Mouse (Mus musculus): ENCODE data around the gene Brsk1. TPM values are rescaled to one million over a fixed set of nuclear protein-coding genes. Genes with fewer than 3 reads are reported as not detected.

Brsk1 gene
- total RNA-seq, 2 experiments from 2014 or later, result 398 to 475 TPM

GRCm38 (mm10) chr7:4663742-4664141 is 26.7 kb upstream of the Brsk1 start:
- intact Hi-C loops (cut with DNase I), result no loop called here
- no peak for DNase-seq (ENCODE audit: low spot score in 2 of 2)

GRCm38 (mm10) chr7:4666871-4667270 is 23.5 kb upstream of the Brsk1 start:
- intact Hi-C loops (cut with DNase I), result no loop called here

GRCm38 (mm10) chr7:4668506-4668905 is 21.9 kb upstream of the Brsk1 start:
- no peak for DNase-seq (ENCODE audit: low spot score in 2 of 2)

More at GRCm38 (mm10) chr7:4666871-4667270, 23.5 kb upstream of the Brsk1 start:
- no peak for DNase-seq (ENCODE audit: low spot score in 2 of 2)

DNA sequence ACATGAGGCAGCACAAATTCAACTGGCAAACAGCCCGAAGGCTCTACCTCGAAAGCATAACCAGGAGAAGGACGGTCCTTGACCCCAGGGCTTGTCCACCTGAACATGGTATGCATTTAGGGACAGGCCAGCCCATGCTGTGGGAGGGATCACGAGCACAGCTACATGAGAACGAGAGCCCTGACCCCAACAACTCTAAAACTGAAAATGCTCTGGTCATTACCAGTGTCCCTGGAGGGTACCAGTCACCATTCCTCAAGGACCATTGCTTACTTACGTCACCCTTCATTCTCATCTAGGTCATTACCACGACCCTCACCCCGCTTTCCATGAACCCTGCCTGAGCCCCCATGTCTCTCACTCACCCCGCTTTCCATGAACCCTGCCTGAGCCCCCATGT is 21.2 kb upstream of the Brsk1 start:
- DNase-seq (ENCODE audit: low spot score in 2 of 2), result no peak
- intact Hi-C loops (cut with DNase I), result no loop called here

More at GRCm38 (mm10) chr7:4668506-4668905, 21.9 kb upstream of the Brsk1 start:
- intact Hi-C loops (cut with DNase I), result no loop called here

DNA sequence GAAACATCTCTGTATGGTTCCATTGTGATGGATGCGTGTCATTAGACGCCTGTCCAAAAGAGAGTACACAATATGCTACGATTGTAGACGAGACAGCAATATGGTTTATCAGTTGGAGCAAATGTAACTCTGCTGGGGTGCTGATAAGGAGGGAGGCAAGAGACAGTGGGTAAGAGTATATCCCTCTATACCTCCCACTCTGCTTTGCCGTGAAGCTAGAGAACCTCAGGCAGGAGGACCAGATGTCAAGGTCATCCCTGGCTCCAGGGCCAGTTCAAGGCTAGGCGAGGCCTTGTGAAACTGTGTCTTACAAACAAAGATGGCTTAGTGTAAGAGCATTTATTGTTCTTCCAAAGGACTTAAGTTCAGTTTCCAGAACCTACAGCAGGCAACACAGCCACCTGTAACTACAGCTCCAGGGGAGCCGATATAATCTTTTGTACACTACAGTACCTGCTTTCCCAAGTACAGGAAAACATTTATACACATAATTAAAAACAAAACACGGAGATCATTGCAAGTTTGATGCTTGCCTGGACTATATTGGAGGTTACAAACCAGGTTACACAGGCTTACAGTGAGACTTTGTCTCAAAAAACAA is 19.6 kb upstream of the Brsk1 start:
- intact Hi-C loops (cut with DNase I), result no loop called here
- DNase-seq (ENCODE audit: low spot score in 2 of 2), result no peak

DNA sequence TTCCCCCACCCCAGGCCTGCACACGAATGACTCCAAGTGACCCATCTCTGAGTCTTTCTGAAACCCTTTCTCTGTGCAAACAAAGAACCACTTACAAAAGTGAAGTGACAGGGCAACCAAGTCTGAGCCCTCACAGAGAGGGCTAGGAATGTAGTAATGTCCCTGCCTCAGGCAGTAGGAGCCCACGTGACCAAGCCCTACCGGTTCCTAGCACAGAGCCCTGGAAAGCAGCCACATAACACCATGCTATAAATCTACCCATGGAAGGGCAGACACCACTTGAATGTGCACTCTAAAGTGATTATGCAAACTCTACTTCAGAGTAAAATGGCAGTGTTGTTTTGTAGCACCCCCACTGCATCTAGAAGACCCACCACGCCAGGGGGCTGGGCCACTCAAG is 18.4 kb upstream of the Brsk1 start:
- intact Hi-C loops (cut with DNase I), result no loop called here
- DNase-seq (ENCODE audit: low spot score in 2 of 2), result no peak

DNA sequence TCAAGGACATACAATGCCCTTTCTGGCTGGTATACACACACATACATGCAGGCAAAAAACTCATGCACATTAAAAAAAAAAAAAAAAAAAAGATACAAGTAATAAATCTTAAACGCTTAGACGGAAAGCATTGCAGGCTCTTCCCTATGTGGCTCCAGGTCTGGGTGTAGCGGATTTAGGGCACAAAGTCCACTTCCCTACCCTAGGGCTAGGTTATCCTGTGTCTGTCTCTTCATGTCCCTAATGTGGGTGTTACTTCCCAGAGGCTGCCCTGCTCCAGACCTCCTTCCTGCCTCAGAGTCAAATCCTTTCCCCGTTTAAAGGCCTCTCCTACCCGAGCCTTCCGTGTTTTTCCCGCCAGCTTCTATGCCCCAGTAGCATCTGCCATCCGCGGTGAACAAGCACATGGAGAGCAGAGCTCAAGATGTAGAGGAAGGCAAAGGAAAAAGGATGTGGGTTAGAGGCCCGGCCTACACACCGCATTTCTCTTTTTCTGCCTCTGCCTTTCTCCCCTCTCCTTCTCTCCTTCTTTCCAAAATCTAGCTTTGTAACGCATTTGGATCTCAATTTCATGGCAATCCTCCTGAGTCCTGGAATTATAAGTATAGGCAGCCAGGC is 16.2 kb upstream of the Brsk1 start:
- no peak for DNase-seq (ENCODE audit: low spot score in 2 of 2)
- intact Hi-C loops (cut with DNase I), result no loop called here

DNA sequence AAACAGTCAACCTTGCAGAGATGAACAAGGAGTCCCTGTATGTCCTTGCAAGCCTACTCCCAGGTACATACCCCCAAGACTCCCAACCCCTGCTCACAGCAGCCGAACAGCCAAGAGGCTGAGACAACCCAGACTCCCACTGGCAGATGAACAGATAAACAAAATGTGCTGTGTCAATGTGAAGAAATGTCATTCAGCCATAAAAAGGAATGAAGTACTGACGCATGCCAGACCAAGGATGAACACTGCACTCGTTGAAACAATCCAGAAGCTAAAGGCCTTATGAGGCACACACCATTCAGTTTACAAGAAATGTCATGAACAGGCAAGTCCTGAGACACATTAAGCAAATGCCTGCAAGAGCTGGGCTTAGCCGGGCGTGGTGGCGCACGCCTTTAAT is 15.2 kb upstream of the Brsk1 start:
- intact Hi-C loops (cut with DNase I), result no loop called here

GRCm38 (mm10) chr7:4683307-4683706 is 7.1 kb upstream of the Brsk1 start:
- no peak for DNase-seq (ENCODE audit: low spot score in 2 of 2)
- intact Hi-C loops (cut with DNase I), result no loop called here

More for the DNA sequence above, 15.2 kb upstream of the Brsk1 start:
- DNase-seq (ENCODE audit: low spot score in 2 of 2), result no peak

DNA sequence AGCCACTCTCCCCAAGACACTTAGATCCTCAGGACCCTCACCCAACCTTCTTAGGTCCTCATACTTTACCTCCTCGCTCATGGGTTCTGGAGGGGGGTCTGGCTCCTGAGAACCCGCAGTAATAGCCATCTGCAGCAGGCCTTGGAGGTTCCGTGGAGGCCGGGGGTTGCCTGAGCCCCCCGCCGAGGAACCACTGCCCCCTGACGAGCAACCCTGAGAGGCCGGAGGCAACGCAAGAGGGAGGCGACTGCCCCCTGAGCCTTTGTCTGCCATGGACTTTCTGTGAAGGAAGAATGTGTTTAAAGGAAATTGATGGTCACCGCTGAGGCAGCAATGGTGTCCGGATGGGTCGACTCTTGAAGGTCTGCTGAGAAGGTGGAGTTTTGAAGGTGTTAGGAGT is 6.2 kb upstream of the Brsk1 start:
- intact Hi-C loops (cut with DNase I), result no loop called here
- no peak for DNase-seq (ENCODE audit: low spot score in 2 of 2)

DNA sequence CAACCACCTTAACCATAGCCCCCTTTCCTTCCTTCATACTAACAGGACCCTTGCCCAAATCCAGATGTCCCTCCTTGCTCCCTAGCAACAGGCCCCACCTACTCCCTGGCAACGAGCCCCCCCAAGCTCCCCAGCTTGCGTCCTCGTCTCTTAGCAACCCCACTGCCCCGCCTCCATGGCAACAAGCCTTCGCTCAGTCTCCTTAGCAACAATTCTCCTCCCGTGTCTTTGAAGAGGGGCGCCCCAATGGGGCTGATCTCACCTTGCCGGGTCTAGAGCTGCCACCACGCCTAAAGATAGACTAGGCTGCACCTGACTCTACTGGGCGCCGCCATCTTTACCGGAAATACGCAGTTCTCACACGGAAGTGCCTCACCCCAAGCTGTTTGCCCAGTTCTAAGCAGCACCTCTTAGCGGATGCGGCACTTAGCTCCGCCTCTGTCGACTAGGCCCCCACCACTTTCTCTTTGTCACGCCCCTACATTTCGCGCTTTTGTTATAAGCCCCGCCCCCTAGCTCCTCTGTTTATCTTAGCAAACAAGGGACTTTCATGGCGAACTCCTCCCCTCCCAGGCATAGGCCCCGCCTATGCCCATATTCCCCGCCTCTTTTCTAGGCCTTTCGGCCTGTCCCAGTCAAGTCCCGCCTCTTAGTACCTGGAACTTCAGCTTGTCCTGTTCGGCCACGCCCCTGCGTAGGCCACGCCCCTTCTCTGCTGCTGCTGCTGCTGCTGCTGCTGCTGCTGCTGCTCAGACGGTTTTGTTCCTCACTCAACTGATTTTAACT is 5.6 kb upstream of the Brsk1 start, which contains the start of gene Hspbp1:
TSS of gene Hspbp1 (minus strand) at position 437 of the 786 bp plus-strand sequence.
- DNase-seq (ENCODE audit: low spot score in 2 of 2), result peak; percentile 93
- intact Hi-C loops (cut with DNase I), result no loop called here

DNA sequence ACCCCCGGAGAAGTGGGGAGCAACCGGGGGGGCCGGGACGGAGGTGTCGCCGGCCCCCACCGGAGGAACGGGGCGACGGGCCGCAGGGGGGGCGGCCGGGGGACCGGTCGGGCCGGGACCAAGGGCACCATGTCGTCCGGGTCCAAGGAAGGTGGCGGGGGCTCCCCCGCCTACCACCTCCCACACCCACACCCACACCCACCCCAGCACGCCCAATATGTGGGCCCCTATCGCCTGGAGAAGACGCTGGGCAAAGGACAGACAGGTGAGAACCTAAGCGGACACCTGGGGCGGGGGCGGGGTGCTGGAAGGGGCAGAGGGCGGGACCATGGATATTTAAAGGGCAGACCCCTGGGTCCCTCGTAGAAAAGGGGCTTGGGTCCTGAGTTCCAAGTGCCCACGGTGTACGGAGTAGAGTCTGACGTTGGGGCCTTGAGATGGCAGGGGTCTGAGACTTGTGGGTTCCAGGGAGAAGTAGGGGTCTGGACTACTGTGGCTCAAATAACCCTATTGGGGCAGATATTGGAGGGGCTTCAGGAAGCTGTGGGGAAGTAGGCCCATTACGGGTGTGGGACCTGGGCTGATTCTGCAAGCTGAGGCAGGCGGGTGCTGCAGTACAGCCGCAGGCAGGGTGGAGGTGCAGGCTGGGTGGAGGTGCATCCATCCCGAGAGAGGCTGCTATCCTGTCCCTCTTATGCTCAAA is 698 bp downstream of the Brsk1 start:
- intact Hi-C loops (cut with DNase I), result loop anchor here (2.0 to 5.0 kb wide), 2 partner anchors 32 to 101 kb away; partner anchors contain the start of genes Ppp6r1 and Rpl28

GRCm38 (mm10) chr7:4693004-4693403 is 2.6 kb downstream of the Brsk1 start:
- DNase-seq (ENCODE audit: low spot score in 2 of 2), result no peak
- intact Hi-C loops (cut with DNase I), result loop anchor here (5.0 kb wide), 1 partner anchor 99 kb away; the partner anchor contains the start of gene Rpl28

More for the DNA sequence above, 698 bp downstream of the Brsk1 start:
- DNase-seq (ENCODE audit: low spot score in 2 of 2), result peak; percentile 40 to 53

DNA sequence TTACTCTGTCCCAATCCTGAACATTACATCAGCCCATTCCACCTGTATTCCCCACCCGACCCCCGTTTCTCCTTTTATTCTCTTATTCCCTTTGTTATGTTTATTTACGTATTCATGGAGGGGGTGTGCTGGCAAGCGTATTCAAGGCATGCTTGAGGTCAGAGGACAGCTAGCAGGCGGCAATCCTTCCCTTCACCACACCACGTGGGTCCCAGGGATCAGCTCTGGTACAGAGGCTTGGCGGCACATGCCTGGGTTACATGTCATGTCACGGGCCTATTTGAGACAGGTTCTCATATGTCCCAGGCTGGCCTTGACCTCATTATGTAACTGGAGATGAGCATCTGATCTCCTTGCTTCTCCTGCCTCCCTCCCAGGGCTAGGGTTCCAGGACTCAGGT is 11.9 kb downstream of the Brsk1 start:
- intact Hi-C loops (cut with DNase I), result no loop called here

DNA sequence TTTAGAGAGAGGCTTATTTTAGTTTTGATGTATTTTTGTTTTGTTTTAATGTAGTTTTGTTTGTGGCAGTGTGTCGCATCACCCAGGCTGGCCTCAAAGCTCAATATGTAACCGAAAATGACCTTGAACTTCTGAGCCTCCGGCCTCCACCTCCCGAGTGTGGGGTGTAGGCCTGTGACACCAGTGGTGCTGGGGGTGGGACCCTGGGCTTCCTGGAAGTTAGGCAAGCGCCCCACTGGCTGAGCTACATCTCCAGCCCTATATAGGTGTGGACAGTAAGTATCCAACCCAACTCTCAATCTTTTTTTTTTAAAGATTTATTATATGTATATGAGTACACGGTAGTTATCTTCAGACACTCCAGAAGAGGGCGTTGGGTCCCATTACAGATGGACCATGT is 12.8 kb downstream of the Brsk1 start:
- no peak for DNase-seq (ENCODE audit: low spot score in 2 of 2)
- intact Hi-C loops (cut with DNase I), result no loop called here

More for the DNA sequence above, 11.9 kb downstream of the Brsk1 start:
- no peak for DNase-seq (ENCODE audit: low spot score in 2 of 2)

DNA sequence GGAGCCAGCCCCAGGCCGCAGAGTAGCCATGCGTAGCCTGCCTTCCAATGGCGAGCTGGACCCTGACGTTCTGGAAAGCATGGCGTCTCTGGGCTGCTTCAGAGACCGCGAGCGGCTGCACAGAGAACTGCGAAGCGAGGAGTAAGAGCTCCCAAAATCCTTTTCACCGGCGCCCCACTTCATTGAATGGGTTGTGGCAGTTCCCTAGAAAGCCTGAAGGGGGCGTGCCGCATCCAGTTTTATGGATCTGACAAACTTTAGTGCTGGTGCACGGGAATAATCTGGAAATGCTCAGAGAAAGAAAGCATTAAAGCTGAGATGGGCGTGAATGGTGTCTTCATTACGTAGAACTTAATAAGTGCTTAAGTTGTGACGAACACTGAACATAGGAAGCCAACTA is 14.7 kb downstream of the Brsk1 start:
- DNase-seq (ENCODE audit: low spot score in 2 of 2), result no peak
- intact Hi-C loops (cut with DNase I), result no loop called here

GRCm38 (mm10) chr7:4712594-4712993 is 22.2 kb downstream of the Brsk1 start:
- DNase-seq (ENCODE audit: low spot score in 2 of 2), result no peak
- intact Hi-C loops (cut with DNase I), result no loop called here

GRCm38 (mm10) chr7:4716955-4717354 is 26.6 kb downstream of the Brsk1 start:
- no peak for DNase-seq (ENCODE audit: low spot score in 2 of 2)
- intact Hi-C loops (cut with DNase I), result no loop called here

GRCm38 (mm10) chr7:4719276-4719675 is 28.9 kb downstream of the Brsk1 start:
- intact Hi-C loops (cut with DNase I), result no loop called here
- DNase-seq (ENCODE audit: low spot score in 2 of 2), result no peak

DNA sequence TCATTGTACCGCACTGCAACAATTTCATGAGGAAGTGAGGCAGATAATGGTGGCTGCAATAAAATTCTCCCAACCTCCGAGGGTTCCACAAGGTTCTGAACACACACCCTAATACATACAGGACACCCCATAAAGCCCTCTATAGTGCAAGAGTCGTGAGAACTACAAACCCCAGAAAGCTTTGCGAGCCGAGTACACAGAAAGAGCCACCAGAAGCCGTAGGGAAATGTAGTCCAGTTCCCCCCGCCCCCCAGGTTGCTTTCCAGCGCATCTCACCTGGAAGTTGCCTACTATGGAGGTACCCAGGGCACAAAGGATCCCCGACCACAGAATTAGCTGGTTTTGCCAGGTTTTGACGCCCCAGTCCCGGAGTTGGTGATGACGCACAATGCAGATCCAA is 33.1 kb downstream of the Brsk1 start:
- intact Hi-C loops (cut with DNase I), result no loop called here
- DNase-seq (ENCODE audit: low spot score in 2 of 2), result peak; percentile 19 to 47

All from left cerebral cortex, postnatal 36 days (tissue).